Mouse (Mus musculus) G1E-ER4 (cell line): ENCODE measurements around the gene Relb. TPM values are rescaled to one million over a fixed set of nuclear protein-coding genes. Genes with fewer than 3 reads are reported as not detected.

Experiments used
- GATA1 ChIP-seq: IDR thresholded peaks from one replicate; pipeline ENCODE4 v1.8.0; 2012; ENCODE audit warnings: low read length, inconsistent platforms
- polyA plus RNA-seq: library from polyadenylated mRNA; stranded (reverse); fragments of >175 nt; gene quantifications from 2 replicates; pipeline ENCODE4 v1.2.3, GENCODE M21; 2012

The Relb gene
- polyA plus RNA-seq, 1 experiment, result 0.90 TPM

DNA sequence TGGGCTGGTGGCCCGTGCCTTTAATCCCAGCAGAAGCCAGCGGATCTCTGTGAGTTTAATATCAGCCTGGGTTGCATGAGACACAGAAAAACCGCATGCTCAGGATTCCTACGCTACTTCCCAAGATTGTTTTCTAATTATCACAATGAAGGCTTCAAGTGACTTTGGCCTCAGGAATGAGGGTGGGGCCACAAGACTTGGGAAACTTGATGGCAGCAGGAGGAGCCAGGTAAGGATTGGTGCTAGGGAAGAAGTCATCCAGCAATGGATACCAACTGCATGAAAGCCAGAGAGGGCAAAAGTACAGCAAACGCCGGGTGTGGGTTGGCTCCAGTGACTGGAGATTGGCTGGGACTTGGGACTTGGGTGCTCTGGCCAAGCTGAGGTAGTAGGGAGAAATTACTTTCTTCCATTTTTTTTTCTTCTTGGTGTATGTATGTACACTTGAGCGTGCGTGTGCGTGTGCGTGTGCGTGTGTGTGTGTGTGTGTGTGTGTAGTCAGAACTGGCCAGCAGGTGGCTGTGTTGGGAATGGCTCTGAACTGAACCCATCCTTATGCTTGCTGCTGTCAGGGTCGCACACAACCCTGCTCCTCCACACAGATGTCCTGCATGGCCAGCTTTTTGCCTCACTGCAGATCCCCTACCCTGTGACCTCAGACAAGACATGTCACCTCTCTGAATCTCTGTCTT, 19.5 kb downstream of the Relb start:
- TF ChIP-seq GATA1, result no peak

DNA sequence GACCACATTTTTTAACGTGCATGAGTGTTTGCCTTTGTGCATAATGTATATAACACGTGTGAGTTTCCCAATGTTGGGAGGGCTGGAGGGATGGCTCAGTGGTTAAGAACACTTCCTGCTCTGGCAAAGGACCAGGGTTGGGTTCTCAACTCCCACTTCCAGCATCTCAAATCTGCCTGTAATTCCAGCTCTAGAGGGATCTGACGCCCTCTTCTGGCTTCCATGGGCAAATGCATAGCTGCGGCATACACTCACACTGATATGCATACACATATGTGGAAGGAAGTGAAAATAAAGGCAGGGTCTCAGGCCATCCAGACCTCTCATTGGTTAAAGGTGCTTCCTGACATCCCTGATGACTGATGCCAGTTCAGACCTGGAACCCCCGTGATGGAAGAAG, 21.9 kb downstream of the Relb start:
- TF ChIP-seq GATA1, result no peak

DNA sequence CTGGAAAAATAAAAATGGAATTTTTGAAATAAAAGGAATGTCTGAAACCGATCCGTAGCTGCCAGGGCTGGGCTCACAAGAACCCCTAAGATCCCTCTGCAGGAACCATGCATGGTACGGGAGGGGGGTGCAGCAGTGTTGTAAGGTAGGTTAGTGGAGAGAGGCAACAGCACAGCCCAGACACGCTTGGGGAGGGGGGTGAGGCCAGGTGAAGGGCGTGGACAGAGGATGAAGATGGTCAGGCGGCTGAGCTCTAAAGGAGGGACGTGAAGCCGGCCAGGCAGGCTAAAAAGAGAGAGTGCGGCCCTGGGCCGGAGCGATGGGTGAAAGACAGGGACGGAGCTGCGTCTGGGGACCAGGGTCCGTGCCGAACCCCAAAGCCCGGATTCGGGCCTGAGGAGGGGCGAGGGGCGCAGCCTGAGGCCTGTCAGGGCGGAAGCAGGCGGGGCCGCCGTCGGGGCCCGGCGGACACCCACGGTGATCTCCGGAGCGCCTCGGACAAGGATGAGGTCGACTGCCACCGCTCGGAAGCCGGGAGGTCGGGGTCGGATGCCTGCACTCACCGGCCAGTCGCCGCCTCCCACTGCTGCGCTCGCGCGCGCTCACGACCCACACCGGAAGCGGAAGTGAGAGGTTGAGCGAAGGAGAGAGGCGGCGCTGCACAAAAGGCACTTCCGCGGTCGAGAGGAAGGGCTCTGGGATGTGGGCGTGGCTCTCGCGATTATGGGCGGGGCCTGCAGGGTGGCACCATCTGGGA, 25.2 kb downstream of the Relb start, which contains the start of gene Clasrp:
Gene Clasrp, minus strand, starts transcription at position 638 of the 757 bp plus-strand sequence.
- TF ChIP-seq GATA1, result no peak

GRCm38 (mm10) chr7:19603055-19603454, 26.2 kb downstream of the Relb start:
- no peak for TF ChIP-seq GATA1

DNA sequence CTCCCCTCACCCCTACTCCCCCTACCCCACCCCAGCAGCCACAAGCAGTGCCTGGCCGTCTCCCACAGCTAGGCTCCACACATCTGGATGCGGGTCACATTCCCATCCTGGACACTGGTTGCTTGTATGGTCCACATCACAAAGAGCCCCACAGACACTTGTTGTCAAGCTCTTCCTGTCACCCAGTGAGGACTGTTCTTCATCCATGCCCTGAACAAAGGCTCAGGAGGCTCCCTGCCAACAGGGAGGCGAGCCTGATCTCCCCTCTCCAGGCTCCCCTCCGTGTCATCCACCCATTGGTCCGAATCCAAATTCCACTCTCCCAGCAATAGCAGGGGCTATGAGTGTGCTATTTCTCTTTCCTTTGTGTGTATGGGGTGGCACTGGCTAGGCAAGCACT, 28.7 kb downstream of the Relb start:
- TF ChIP-seq GATA1, result no peak

GRCm38 (mm10) chr7:19593061-19593730, 36.0 kb downstream of the Relb start:
- peak; percentile 45 for TF ChIP-seq GATA1

DNA sequence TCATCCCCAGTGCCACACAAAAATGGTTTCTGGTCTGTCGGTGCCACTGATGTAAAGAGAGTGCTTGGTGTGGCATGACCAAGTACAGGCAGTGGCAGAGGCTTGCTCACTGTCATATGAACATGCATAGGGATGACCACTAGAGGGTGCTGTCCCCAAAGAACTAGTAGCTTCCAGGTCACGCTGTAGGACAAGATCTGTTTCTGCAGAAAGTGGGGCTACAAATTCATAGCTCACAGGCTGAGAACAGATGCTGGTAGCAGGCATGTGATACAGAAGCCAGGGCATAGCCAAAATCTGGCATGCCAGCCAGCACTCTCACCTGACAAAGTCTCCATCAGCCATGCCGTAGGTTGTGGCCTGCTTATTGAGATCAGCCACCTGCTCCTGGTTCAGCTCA, 39.3 kb downstream of the Relb start:
- no peak for TF ChIP-seq GATA1

DNA sequence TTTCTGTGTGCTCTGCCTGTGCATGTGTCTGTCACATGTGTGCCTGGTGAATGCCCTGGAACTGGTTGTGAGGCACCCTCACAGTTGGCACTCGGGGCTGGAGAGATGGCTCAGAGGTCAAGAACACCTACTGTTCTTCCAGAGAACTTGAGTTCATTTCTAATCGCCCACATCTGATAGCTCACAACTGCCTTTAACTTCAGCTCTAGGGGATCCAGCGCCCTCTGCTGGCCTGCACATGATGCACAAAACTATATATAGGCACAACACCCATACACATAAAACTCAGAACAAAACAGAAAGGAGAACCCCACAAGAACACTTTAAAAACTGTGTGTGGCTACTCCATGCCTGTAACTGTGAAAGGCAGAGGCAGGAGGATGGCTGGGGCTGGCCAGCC, 40.0 kb downstream of the Relb start:
- no peak for TF ChIP-seq GATA1

DNA sequence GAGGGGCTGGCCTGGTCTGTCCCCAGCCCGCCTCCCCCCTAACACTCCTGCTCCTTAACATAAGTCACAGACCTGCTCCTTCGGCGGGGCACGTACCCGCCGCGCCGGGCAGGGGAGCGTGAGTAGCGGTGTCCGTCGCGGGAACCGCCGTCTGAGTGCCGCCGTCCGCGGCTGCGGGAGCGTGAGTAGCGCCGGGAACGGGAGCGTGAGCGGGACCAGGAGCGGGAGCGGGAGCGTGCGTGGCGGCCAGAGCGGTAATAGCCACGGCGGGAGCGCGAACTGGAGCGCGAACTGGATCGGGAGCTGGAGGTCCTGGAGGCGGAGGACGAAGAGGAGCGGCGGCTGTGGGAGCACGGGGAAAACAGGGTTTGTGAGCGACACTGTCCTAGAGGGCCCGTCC, 43.0 kb downstream of the Relb start:
- TF ChIP-seq GATA1, result no peak

GRCm38 (mm10) chr7:19580634-19581033, 48.6 kb downstream of the Relb start:
- no peak for TF ChIP-seq GATA1

DNA sequence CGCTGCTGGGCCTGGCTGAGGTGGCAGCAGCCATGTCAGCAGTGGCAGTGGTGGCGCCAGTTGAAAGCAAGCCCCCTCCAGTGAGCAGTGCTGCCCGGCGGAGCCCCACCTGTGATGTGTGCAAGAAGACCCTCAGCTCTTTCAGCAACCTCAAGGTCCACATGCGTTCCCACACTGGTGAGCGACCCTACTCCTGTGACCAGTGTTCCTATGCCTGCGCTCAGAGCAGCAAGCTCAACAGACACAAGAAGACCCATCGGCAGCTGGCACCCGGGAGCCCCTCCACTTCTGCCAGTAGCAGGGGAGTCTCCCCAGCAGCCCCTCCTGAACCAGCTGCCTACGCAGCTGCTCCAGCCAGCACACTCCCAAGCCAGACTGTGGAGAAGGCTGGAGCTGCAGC, 49.5 kb downstream of the Relb start:
- TF ChIP-seq GATA1, result no peak

- no peak for TF ChIP-seq GATA1
Observed at GRCm38 (mm10) chr7:19578436-19578835, 50.8 kb downstream of the Relb start.

DNA sequence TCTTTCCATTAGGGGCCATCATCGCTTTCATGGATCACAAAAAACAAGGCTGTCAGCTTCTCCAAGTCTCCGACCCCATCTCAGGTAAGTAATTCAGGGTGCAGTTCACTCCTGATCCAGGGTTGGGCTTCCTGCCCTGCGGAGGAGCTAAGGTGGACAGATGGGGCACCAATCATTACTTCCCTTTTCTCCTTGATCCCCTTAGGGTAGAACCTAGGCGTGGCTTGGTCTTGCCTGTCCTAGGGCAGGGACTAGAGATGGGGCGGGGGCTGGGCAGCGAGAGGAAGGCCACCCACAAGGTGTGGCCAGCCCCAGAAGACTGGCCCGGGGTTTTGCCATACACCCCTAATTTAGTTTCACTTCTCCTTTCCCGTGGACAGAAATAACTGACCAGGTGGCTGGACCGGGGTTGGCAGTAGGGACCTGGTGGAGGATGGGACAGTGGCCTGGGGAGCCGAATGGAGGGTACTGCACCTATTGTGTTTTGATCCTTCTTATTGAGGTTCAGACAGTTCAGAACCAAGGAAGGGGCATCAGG, 51.3 kb downstream of the Relb start:
- no peak for TF ChIP-seq GATA1

DNA sequence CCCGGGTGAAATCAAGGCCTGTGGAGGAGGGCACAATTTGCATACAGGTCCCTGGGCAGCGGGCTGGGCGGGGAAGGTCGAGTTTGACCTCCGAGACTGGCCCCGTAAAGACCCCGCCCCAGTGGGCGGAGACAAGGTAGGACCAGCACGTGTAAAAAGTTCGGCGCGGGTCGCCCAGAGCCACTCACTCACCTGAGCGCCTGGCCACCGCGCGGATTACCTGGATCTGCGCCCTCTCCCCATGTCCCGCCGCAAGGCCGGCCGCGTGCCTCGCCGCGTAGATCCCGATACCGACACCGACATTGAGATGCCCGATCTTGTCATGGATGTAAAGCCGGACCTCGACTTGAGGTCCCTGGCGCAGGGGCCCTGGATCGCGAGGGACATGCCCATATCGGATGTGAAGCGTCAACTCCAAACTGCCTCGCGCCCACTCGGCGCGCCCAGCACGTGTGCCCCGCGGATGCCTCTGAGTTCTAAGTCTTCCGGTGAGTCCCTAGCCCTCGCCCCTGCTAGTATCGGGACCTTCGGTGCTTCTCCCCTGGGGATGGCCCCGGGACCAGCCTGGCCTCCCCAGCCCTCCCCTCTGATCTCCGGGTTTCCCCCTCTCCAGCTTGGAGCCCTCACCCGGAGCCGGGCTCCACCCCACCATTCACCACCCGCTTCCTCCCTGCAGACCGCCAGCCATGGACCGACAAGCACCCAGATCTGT, 51.9 kb downstream of the Relb start, which contains the start of the genes Zfp296 and Gemin7:
Gene Zfp296, plus strand, starts transcription at position 147 of the 712 bp plus-strand sequence.
Gene Gemin7, minus strand, starts transcription at position 455 of the 712 bp plus-strand sequence.
- TF ChIP-seq GATA1, result no peak

DNA sequence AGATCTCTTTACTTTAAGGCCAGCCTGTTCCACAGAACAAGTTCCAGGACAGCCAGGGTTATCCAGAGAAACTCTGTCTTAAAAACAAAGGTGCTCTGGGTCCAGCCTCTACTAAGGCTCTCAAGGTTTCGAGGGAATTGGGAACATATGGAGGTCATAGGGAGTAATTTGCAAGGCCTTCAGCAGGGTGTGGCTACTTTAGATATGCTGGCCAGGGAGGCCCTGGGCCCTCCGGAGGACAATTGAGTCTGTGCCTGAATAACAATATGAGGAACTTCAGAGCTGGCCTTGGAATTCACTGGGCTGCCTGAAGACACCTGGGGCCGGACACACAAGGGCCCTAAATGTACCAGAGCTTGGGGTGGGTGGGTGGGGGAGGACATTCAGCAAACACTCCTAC, 53.7 kb downstream of the Relb start:
- no peak for TF ChIP-seq GATA1

- no peak for TF ChIP-seq GATA1
Observed at GRCm38 (mm10) chr7:19573776-19574140, 55.5 kb downstream of the Relb start.
